Mouse (Mus musculus): Measurements from ENCODE around the gene Gm7356. TPM values are rescaled to one million over a fixed set of nuclear protein-coding genes. Genes with fewer than 3 reads are reported as not detected.
"Not testable (repeated sequence)": the region's sequence is repeated elsewhere in the genome, so short reads cannot be mapped to it uniquely, and the experiment has no call there.

Gm7356 gene
- not detected in 2 replicates for polyA plus RNA-seq (2014; fragmentation: Nextera tagmentation; extraction: Ambion mirVana)

- not testable (repeated sequence) for H3K4me2 ChIP-seq (ENCODE audit: low read depth, low read length, severe bottlenecking); H3K9me3 ChIP-seq (ENCODE audit: control insufficient read depth, low read length); H3K27ac ChIP-seq (ENCODE audit: low read depth, low read length); ATAC-seq (replicated peaks; ENCODE audit: low FRiP score); H3K27me3 ChIP-seq (ENCODE audit: control insufficient read depth, insufficient read depth, low read length); H3K4me3 ChIP-seq (ENCODE audit: low read depth, low read length); H3K36me3 ChIP-seq (ENCODE audit: control insufficient read depth, insufficient read depth, low read length); DNase-seq (ENCODE audit: low spot score); H3K4me1 ChIP-seq (replicated peaks; ENCODE audit: control insufficient read depth, insufficient read depth, low read length); H3K9ac ChIP-seq (ENCODE audit: low read length)
- WGBS: 92% methylated on average over 3 of the region's 4 CpGs
Measured at GRCm38 (mm10) chr17:14003604-14004003, at the start of gene Gm7356. Gene Gm7356, minus strand, starts transcription at chr17:14003704.

GRCm38 (mm10) chr17:14041880-14042279 is 38.4 kb upstream of the Gm7356 start:
- H3K36me3 ChIP-seq (ENCODE audit: control insufficient read depth, insufficient read depth, low read length); H3K9ac ChIP-seq (ENCODE audit: low read length); H3K27ac ChIP-seq (ENCODE audit: low read depth, low read length); DNase-seq (ENCODE audit: low spot score); ATAC-seq (replicated peaks; ENCODE audit: low FRiP score); H3K4me2 ChIP-seq (ENCODE audit: low read depth, low read length, severe bottlenecking); H3K4me1 ChIP-seq (replicated peaks; ENCODE audit: control insufficient read depth, insufficient read depth, low read length); H3K4me3 ChIP-seq (ENCODE audit: low read depth, low read length); H3K27me3 ChIP-seq (ENCODE audit: control insufficient read depth, insufficient read depth, low read length); H3K9me3 ChIP-seq (ENCODE audit: control insufficient read depth, low read length): not testable (repeated sequence)
- WGBS: 67% methylated on average over 1 of the region's 2 CpGs

- not testable (repeated sequence) for H3K9ac ChIP-seq (ENCODE audit: low read length); H3K27me3 ChIP-seq (ENCODE audit: control insufficient read depth, insufficient read depth, low read length); H3K4me1 ChIP-seq (replicated peaks; ENCODE audit: control insufficient read depth, insufficient read depth, low read length); ATAC-seq (replicated peaks; ENCODE audit: low FRiP score); H3K4me3 ChIP-seq (ENCODE audit: low read depth, low read length); H3K4me2 ChIP-seq (ENCODE audit: low read depth, low read length, severe bottlenecking); H3K9me3 ChIP-seq (ENCODE audit: control insufficient read depth, low read length); DNase-seq (ENCODE audit: low spot score); H3K36me3 ChIP-seq (ENCODE audit: control insufficient read depth, insufficient read depth, low read length); H3K27ac ChIP-seq (ENCODE audit: low read depth, low read length)
- WGBS: 83% methylated on average over 1 of the region's 2 CpGs
Measured at GRCm38 (mm10) chr17:14037012-14037411, 33.5 kb upstream of the Gm7356 start.

DNA sequence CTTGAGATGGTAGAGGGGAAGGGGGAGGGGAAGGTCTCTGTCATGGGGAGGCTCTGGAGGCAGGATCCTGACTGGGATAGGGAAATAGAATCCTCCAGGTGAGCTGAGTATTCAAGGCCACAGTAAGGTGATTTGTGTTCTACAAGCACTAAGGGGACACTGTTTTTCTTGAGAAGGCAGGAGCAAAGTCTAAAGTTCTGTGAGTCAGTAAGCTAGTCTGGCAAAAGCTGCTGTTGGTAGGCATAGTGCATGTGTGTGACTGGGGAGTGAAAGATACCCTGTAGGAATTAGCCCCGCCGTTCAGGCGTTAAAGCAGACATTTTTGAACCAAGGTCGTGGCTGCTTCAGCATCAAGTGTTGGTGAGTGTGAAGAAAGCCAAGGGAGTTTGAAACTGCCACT is 32.6 kb upstream of the Gm7356 start:
- H3K4me3 ChIP-seq (ENCODE audit: low read depth, low read length); H3K9ac ChIP-seq (ENCODE audit: low read length); H3K9me3 ChIP-seq (ENCODE audit: control insufficient read depth, low read length); H3K4me1 ChIP-seq (replicated peaks; ENCODE audit: control insufficient read depth, insufficient read depth, low read length); DNase-seq (ENCODE audit: low spot score); H3K36me3 ChIP-seq (ENCODE audit: control insufficient read depth, insufficient read depth, low read length); H3K4me2 ChIP-seq (ENCODE audit: low read depth, low read length, severe bottlenecking); H3K27ac ChIP-seq (ENCODE audit: low read depth, low read length); ATAC-seq (replicated peaks; ENCODE audit: low FRiP score); H3K27me3 ChIP-seq (ENCODE audit: control insufficient read depth, insufficient read depth, low read length): not testable (repeated sequence)
- 83% methylated on average over 4 of the region's 4 CpGs for WGBS

- not testable (repeated sequence) for H3K36me3 ChIP-seq (ENCODE audit: control insufficient read depth, insufficient read depth, low read length); ATAC-seq (replicated peaks; ENCODE audit: low FRiP score); H3K9me3 ChIP-seq (ENCODE audit: control insufficient read depth, low read length); H3K27me3 ChIP-seq (ENCODE audit: control insufficient read depth, insufficient read depth, low read length); H3K4me3 ChIP-seq (ENCODE audit: low read depth, low read length); H3K4me2 ChIP-seq (ENCODE audit: low read depth, low read length, severe bottlenecking); H3K4me1 ChIP-seq (replicated peaks; ENCODE audit: control insufficient read depth, insufficient read depth, low read length); DNase-seq (ENCODE audit: low spot score); H3K27ac ChIP-seq (ENCODE audit: low read depth, low read length); H3K9ac ChIP-seq (ENCODE audit: low read length)
- 61% methylated on average over 2 of the region's 2 CpGs for WGBS
Measured at GRCm38 (mm10) chr17:13993425-13993824, 10.1 kb downstream of the Gm7356 start.

- H3K4me2 ChIP-seq (ENCODE audit: low read depth, low read length, severe bottlenecking): no peak overlapping the region
- no peaks in the 10 kb centered on the region for H3K4me1 ChIP-seq (replicated peaks; ENCODE audit: control insufficient read depth, insufficient read depth, low read length)
- H3K4me3 ChIP-seq (ENCODE audit: low read depth, low read length): no peak overlapping the region
- ATAC-seq (replicated peaks; ENCODE audit: low FRiP score) (no peak), DNase-seq (ENCODE audit: low spot score) (no peak)
- H3K27ac ChIP-seq (ENCODE audit: low read depth, low read length): no peak overlapping the region
- H3K36me3 ChIP-seq (ENCODE audit: control insufficient read depth, insufficient read depth, low read length): no peaks in the 10 kb centered on the region
- H3K9me3 ChIP-seq (ENCODE audit: control insufficient read depth, low read length): no peaks in the 10 kb centered on the region
- no peak overlapping the region for H3K9ac ChIP-seq (ENCODE audit: low read length)
- no peaks in the 10 kb centered on the region for H3K27me3 ChIP-seq (ENCODE audit: control insufficient read depth, insufficient read depth, low read length)
- WGBS: 80% methylated on average over 1 of the region's 1 CpGs
Measured at GRCm38 (mm10) chr17:13987690-13988089, 15.8 kb downstream of the Gm7356 start.

- not testable (repeated sequence) for DNase-seq (ENCODE audit: low spot score); H3K27ac ChIP-seq (ENCODE audit: low read depth, low read length); H3K4me1 ChIP-seq (replicated peaks; ENCODE audit: control insufficient read depth, insufficient read depth, low read length); H3K36me3 ChIP-seq (ENCODE audit: control insufficient read depth, insufficient read depth, low read length); ATAC-seq (replicated peaks; ENCODE audit: low FRiP score); H3K9me3 ChIP-seq (ENCODE audit: control insufficient read depth, low read length); H3K4me3 ChIP-seq (ENCODE audit: low read depth, low read length); H3K4me2 ChIP-seq (ENCODE audit: low read depth, low read length, severe bottlenecking); H3K27me3 ChIP-seq (ENCODE audit: control insufficient read depth, insufficient read depth, low read length); H3K9ac ChIP-seq (ENCODE audit: low read length)
- WGBS: 88% methylated on average over 5 of the region's 5 CpGs
Measured at GRCm38 (mm10) chr17:13970796-13971195, 32.7 kb downstream of the Gm7356 start.

GRCm38 (mm10) chr17:13969917-13970316 is 33.6 kb downstream of the Gm7356 start:
- H3K36me3 ChIP-seq (ENCODE audit: control insufficient read depth, insufficient read depth, low read length); H3K4me3 ChIP-seq (ENCODE audit: low read depth, low read length); H3K9me3 ChIP-seq (ENCODE audit: control insufficient read depth, low read length); H3K27ac ChIP-seq (ENCODE audit: low read depth, low read length); ATAC-seq (replicated peaks; ENCODE audit: low FRiP score); H3K4me1 ChIP-seq (replicated peaks; ENCODE audit: control insufficient read depth, insufficient read depth, low read length); H3K9ac ChIP-seq (ENCODE audit: low read length); DNase-seq (ENCODE audit: low spot score); H3K4me2 ChIP-seq (ENCODE audit: low read depth, low read length, severe bottlenecking); H3K27me3 ChIP-seq (ENCODE audit: control insufficient read depth, insufficient read depth, low read length): not testable (repeated sequence)
- 66% methylated on average over 1 of the region's 2 CpGs for WGBS

GRCm38 (mm10) chr17:13965048-13965447 is 38.5 kb downstream of the Gm7356 start:
- not testable (repeated sequence) for H3K4me1 ChIP-seq (replicated peaks; ENCODE audit: control insufficient read depth, insufficient read depth, low read length); H3K4me3 ChIP-seq (ENCODE audit: low read depth, low read length); H3K27ac ChIP-seq (ENCODE audit: low read depth, low read length); H3K27me3 ChIP-seq (ENCODE audit: control insufficient read depth, insufficient read depth, low read length); H3K4me2 ChIP-seq (ENCODE audit: low read depth, low read length, severe bottlenecking); DNase-seq (ENCODE audit: low spot score); H3K36me3 ChIP-seq (ENCODE audit: control insufficient read depth, insufficient read depth, low read length); ATAC-seq (replicated peaks; ENCODE audit: low FRiP score); H3K9ac ChIP-seq (ENCODE audit: low read length); H3K9me3 ChIP-seq (ENCODE audit: control insufficient read depth, low read length)
- 33% methylated on average over 1 of the region's 2 CpGs for WGBS
